Mouse (Mus musculus): Measurements from ENCODE around the gene 4930442H23Rik.

DNA sequence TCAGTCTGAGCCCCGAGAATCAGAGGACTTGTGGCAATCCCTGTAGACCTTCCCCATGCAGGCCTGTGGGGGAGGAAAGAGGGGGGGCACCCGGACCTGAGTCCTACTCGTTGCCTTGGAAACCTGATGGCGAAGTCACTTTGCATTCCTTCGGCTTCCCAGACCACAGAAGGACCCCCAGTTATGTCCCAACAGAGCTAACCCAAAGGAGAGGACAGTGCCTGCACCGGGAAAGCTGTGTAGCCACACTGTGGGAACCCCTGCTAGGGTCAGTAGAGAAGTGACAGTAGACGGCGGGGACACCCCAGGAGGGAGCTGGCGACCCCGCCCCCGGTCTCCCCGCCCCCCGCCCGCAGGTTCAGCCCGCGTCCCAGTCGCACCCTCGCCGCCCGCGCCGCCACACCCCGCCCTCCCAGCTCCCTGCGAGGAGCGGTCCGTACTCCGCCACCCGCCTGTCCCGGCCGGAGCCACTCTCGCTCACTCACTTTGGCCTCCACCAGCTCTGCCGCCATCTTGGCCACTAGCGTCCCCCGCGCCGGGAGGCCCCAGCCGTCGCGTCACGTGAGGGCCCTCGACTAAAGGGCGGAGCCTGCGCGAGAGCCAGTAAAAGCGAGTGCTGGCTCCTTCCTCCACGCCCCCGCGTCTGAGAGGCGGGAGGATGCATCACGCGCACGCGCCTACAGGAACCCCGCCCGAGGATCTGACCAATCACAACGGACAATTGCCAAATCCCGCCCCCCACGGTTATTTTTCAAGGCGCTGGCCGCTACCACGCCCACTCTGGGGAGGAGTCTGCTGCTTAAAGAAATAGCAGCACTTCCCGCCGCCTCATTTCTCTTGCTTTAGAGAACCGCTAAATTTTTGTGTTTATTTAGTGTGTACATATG lies 16.2 kb downstream of the 4930442H23Rik start, which contains the start of gene Pias4:
- TF ChIP-seq CTCF (IDR thresholded peaks at IDR 0.05; ENCODE audit: low read depth, low read length) (no peak), POLR2A (IDR thresholded peaks at IDR 0.05; ENCODE audit: borderline replicate concordance, low read depth, low read length) (no peak)

All from bone marrow macrophage, adult 2 months (primary cell).